In genomic region chr14:97963624-97964023, GRCm38 (mm10) we compare ENCODE assay signal across 20 mouse cellular contexts.
A peak's percentile ranks its signal among the peaks of the same experiment; 100 is the strongest.
DNase-seq lines count a peak whose midpoint lies in the region; ATAC-seq lines count a peak whose summit lies in the region.
"Had no signal": no experiment of that assay in that cellular context is flagged by ENCODE, and none has a peak within 500 bp of the region (broad histone marks: within the 10 kb centered on the region; RNA-seq: fewer than 3 reads in every experiment).

No protein-coding gene starts in this region.

- no peaks in the 10 kb centered on the region for H3K36me3 ChIP-seq in midbrain, embryonic 11.5 days (ENCODE audit: control insufficient read depth, insufficient read depth, low read length)
- no peaks in the 10 kb centered on the region for H3K36me3 ChIP-seq in midbrain, embryonic 10.5 days
- H3K36me3 ChIP-seq in hindbrain, embryonic 15.5 days, result no peaks in the 10 kb centered on the region
- no peaks in the 10 kb centered on the region for H3K36me3 ChIP-seq in midbrain, embryonic 13.5 days
- H3K36me3 ChIP-seq: embryonic facial prominence, embryonic 12.5 days; intestine, embryonic 15.5 days had no signal

- peak; percentile 55; the same call in 1 of the 2 replicates for ATAC-seq in midbrain, embryonic 11.5 days (ENCODE audit: low FRiP score)
- peak; percentile 65; the same call in 1 of the 2 replicates for ATAC-seq in hindbrain, embryonic 15.5 days (ENCODE audit: low FRiP score, low read depth)
- ATAC-seq in midbrain, embryonic 13.5 days, result peak; percentile 78
- no peak for ATAC-seq in monocyte, adult 5-6 weeks (replicated peaks; ENCODE audit: insufficient number of reproducible peaks, low FRiP score, low TSS enrichment, poor library complexity, severe bottlenecking)
- ATAC-seq: intestine, embryonic 15.5 days had no signal

- no peaks in the 10 kb centered on the region for H3K27me3 ChIP-seq in midbrain, embryonic 11.5 days (ENCODE audit: control insufficient read depth, insufficient read depth, low read length)
- no peaks in the 10 kb centered on the region for H3K27me3 ChIP-seq in midbrain, embryonic 10.5 days (ENCODE audit: low read depth, poor library complexity, severe bottlenecking)
- no peaks in the 10 kb centered on the region for H3K27me3 ChIP-seq in hindbrain, embryonic 15.5 days
- H3K27me3 ChIP-seq in midbrain, embryonic 13.5 days, result no peaks in the 10 kb centered on the region
- H3K27me3 ChIP-seq: embryonic facial prominence, embryonic 12.5 days; intestine, embryonic 15.5 days had no signal

- H3K4me1 ChIP-seq in midbrain, embryonic 11.5 days (ENCODE audit: control insufficient read depth, insufficient read depth, low read length), result no peaks in the 10 kb centered on the region
- peaks cover 18% of the 10 kb centered on the region; the same call in 1 of the 2 replicates for H3K4me1 ChIP-seq in midbrain, embryonic 10.5 days
- peaks cover 5% of the 10 kb centered on the region; the same call in 1 of the 2 replicates for H3K4me1 ChIP-seq in hindbrain, embryonic 15.5 days (replicated peaks)
- H3K4me1 ChIP-seq in midbrain, embryonic 13.5 days (replicated peaks), result peaks cover 22% of the 10 kb centered on the region
- H3K4me1 ChIP-seq: intestine, embryonic 15.5 days had no signal

- no peaks in the 10 kb centered on the region for H3K9me3 ChIP-seq in midbrain, embryonic 11.5 days (ENCODE audit: control insufficient read depth, low read length)
- no peaks in the 10 kb centered on the region for H3K9me3 ChIP-seq in midbrain, embryonic 10.5 days (replicated peaks)
- no peaks in the 10 kb centered on the region for H3K9me3 ChIP-seq in hindbrain, embryonic 15.5 days
- H3K9me3 ChIP-seq in midbrain, embryonic 13.5 days, result no peaks in the 10 kb centered on the region
- H3K9me3 ChIP-seq: embryonic facial prominence, embryonic 12.5 days; intestine, embryonic 15.5 days had no signal

- H3K9ac ChIP-seq in midbrain, embryonic 11.5 days (ENCODE audit: low read length), result no peak overlapping the region
- H3K9ac ChIP-seq in hindbrain, embryonic 15.5 days, result no peak overlapping the region
- no peak overlapping the region for H3K9ac ChIP-seq in midbrain, embryonic 13.5 days (replicated peaks)
- H3K9ac ChIP-seq: embryonic facial prominence, embryonic 12.5 days; intestine, embryonic 15.5 days had no signal

- H3K4me2 ChIP-seq in midbrain, embryonic 11.5 days, result no peak overlapping the region
- H3K4me2 ChIP-seq in hindbrain, embryonic 15.5 days, result no peak overlapping the region
- no peak overlapping the region for H3K4me2 ChIP-seq in midbrain, embryonic 13.5 days (replicated peaks)
- H3K4me2 ChIP-seq: embryonic facial prominence, embryonic 12.5 days; intestine, embryonic 15.5 days; liver, embryonic 11.5 days had no signal

- 70% methylated on average over 6 of the region's 6 CpGs for WGBS in midbrain, embryonic 11.5 days
- WGBS in midbrain, embryonic 10.5 days, result 78% methylated on average over 6 of the region's 6 CpGs
- 54% methylated on average over 6 of the region's 6 CpGs for WGBS in hindbrain, embryonic 15.5 days
- WGBS in midbrain, embryonic 13.5 days, result 42% methylated on average over 6 of the region's 6 CpGs

- no peak overlapping the region for H3K4me3 ChIP-seq in midbrain, embryonic 11.5 days (ENCODE audit: low read depth, low read length)
- no peak overlapping the region for H3K4me3 ChIP-seq in midbrain, embryonic 10.5 days
- H3K4me3 ChIP-seq in hindbrain, embryonic 15.5 days, result no peak overlapping the region
- no peak overlapping the region for H3K4me3 ChIP-seq in midbrain, embryonic 13.5 days (replicated peaks)
- H3K4me3 ChIP-seq: embryonic facial prominence, embryonic 12.5 days; erythroblast, embryonic 14.5 days; intestine, embryonic 15.5 days had no signal

- DNase-seq in midbrain, embryonic 11.5 days (ENCODE audit: low spot score, missing footprints), result no peak
- DNase-seq in midbrain, embryonic 10.5 days (ENCODE audit: low spot score), result no peak
- no peak for DNase-seq in c-Kit-positive CD71-positive TER-119-positive erythroid progenitor cells, embryonic 14.5 days (ENCODE audit: low spot score)
- no peak for DNase-seq in adrenal gland, postnatal 25 days
- DNase-seq: cerebellum, postnatal 10 days; gastrocnemius, postnatal 10 days; heart, adult 11 months; heart, postnatal 36 days; kidney, adult 9 months; kidney, postnatal 36 days; lung, adult 18-20 months; lung, postnatal 14 days; thymus, adult 2 months had no signal

- H3K27ac ChIP-seq in midbrain, embryonic 11.5 days (ENCODE audit: low read depth, low read length), result no peak overlapping the region
- H3K27ac ChIP-seq in midbrain, embryonic 10.5 days (replicated peaks), result no peak overlapping the region
- H3K27ac ChIP-seq in hindbrain, embryonic 15.5 days (replicated peaks), result no peak overlapping the region
- H3K27ac ChIP-seq in midbrain, embryonic 13.5 days, result no peak overlapping the region
- H3K27ac ChIP-seq: embryonic facial prominence, embryonic 12.5 days; intestine, embryonic 15.5 days had no signal
